Mouse (Mus musculus) cortical plate, adult 2 months (tissue): ENCODE measurements at regions not wholly inside any gene's neighbourhood (a gene's known extent, or its start where the extent isn't known, plus 50 kb on each side); places are given as distances from the start of the nearest gene placed in this dataset.

Experiments
- CTCF ChIP-seq: fragments of 200-500 bp; IDR thresholded peaks from 2 replicates; pipeline ENCODE4 v1.5.1; 2011; ENCODE audit warnings: mild to moderate bottlenecking, control low read depth, low read length; ENCODE audit not compliant: insufficient read depth; ENCODE audit errors: extremely low read depth
- POLR2A ChIP-seq: fragments of 200-500 bp; IDR thresholded peaks from 2 replicates; pipeline ENCODE4 v1.6.1; 2011; ENCODE audit warnings: mild to moderate bottlenecking, low read length, control low read depth; ENCODE audit not compliant: insufficient read depth; ENCODE audit errors: extremely low read depth

DNA sequence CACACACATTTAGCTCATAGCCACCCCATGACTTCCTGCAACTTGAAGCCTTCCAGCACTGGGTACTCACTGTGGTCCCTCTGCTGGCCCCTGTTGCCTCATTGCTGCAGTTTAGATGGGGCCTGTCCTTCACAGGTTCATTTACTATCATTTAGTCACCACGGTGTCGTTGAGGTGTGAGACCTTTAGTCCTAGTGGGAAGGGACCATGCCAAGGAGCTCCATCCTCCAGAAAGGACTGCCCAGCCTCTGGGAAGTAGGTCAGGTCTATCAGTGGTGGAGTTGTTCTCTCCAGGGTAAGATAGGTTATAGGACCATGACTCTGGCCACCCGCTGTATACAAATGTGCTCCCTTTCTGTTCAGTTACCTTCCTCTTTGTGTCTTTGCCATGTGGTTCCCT lies 162.2 kb downstream of the Thbs2 start:
- TF ChIP-seq POLR2A (no peak), CTCF (no peak)
